Mouse (Mus musculus) bone marrow, adult 2 months (tissue): ENCODE data around the gene Bdh1.

Experiments used
- CTCF ChIP-seq: fragments of 200-500 bp; IDR thresholded peaks from 2 replicates; pipeline ENCODE4 v1.5.1; 2011; ENCODE audit warnings: low read length, control low read depth; ENCODE audit not compliant: control insufficient read depth, insufficient read depth
- POLR2A ChIP-seq: fragments of 200-500 bp; IDR thresholded peaks from 2 replicates; pipeline ENCODE4 v1.6.1; 2011; ENCODE audit warnings: low read depth, mild to moderate bottlenecking, control low read depth, low read length, borderline replicate concordance; ENCODE audit not compliant: control insufficient read depth

GRCm38 (mm10) chr16:31413777-31414176 lies 8.3 kb upstream of the Bdh1 start:
- TF ChIP-seq CTCF (no peak), POLR2A (no peak)
